Mouse (Mus musculus) right cerebral cortex, postnatal 25 days (tissue): ENCODE measurements at regions not wholly inside any gene's neighbourhood (a gene's known extent, or its start where the extent isn't known, plus 50 kb on each side); places are given as distances from the start of the nearest gene placed in this dataset.

Experiments
- DNase-seq: peaks from one replicate; pipeline ENCODE4 v3.0.0; 2022

GRCm38 (mm10) chr6:50973231-50973654 lies 319.0 kb upstream of the Npvf start:
- no peak for DNase-seq

GRCm38 (mm10) chr6:50973815-50974214 lies 319.6 kb upstream of the Npvf start:
- no peak for DNase-seq

- DNase-seq, result no peak
These were observed 320.7 kb upstream of the Npvf start for GRCm38 (mm10) chr6:50974961-50975360.

- peak; percentile 27 for DNase-seq
These were observed 322.7 kb upstream of the Npvf start for GRCm38 (mm10) chr6:50976973-50977372.

- no peak for DNase-seq
These were observed 323.1 kb upstream of the Npvf start for GRCm38 (mm10) chr6:50977381-50977780.

- DNase-seq, result no peak
These were observed 323.8 kb upstream of the Npvf start for GRCm38 (mm10) chr6:50978016-50978415.

- DNase-seq, result no peak
These were observed 324.3 kb upstream of the Npvf start for GRCm38 (mm10) chr6:50978571-50978970.

GRCm38 (mm10) chr6:50979764-50980163 lies 325.5 kb upstream of the Npvf start:
- no peak for DNase-seq

- no peak for DNase-seq
These were observed 326.1 kb upstream of the Npvf start for GRCm38 (mm10) chr6:50980311-50980710.

- no peak for DNase-seq
These were observed 327.6 kb upstream of the Npvf start for GRCm38 (mm10) chr6:50981702-50982309.

GRCm38 (mm10) chr6:50982856-50983255 lies 328.6 kb upstream of the Npvf start:
- no peak for DNase-seq

- no peak for DNase-seq
These were observed 329.4 kb upstream of the Npvf start for GRCm38 (mm10) chr6:50983511-50984099.

- DNase-seq, result no peak
These were observed 330.1 kb upstream of the Npvf start for GRCm38 (mm10) chr6:50984157-50984905.

- no peak for DNase-seq
These were observed 332.2 kb upstream of the Npvf start for GRCm38 (mm10) chr6:50986270-50986924.

GRCm38 (mm10) chr6:50988561-50988960 lies 334.3 kb upstream of the Npvf start:
- no peak for DNase-seq

- no peak for DNase-seq
These were observed 337.4 kb upstream of the Npvf start for GRCm38 (mm10) chr6:50991528-50992125.

GRCm38 (mm10) chr6:50993952-50994351 lies 339.7 kb upstream of the Npvf start:
- DNase-seq, result no peak

GRCm38 (mm10) chr6:51002713-51003112 lies 348.5 kb upstream of the Npvf start:
- no peak for DNase-seq

- DNase-seq, result no peak
These were observed 351.9 kb upstream of the Npvf start for GRCm38 (mm10) chr6:51006074-51006591.

- no peak for DNase-seq
These were observed 355.5 kb upstream of the Npvf start for GRCm38 (mm10) chr6:51009526-51010340.

- DNase-seq, result no peak
These were observed 356.3 kb upstream of the Npvf start for GRCm38 (mm10) chr6:51010536-51010935.
